Mouse (Mus musculus): ENCODE results near the gene Spata46.

- TF ChIP-seq MYOG (IDR thresholded peaks at IDR 0.05; ENCODE audit: control insufficient read depth, extremely low read depth, insufficient read length) (no peak), CTCF (IDR thresholded peaks at IDR 0.05; ENCODE audit: control insufficient read depth, insufficient read depth, insufficient read length) (no peak), FOSL1 (IDR thresholded peaks at IDR 0.05; ENCODE audit: insufficient read depth, low read length, poor library complexity, severe bottlenecking) (no peak), MAX (IDR thresholded peaks at IDR 0.05) (no peak)
Observed at GRCm38 (mm10) chr1:170322046-170322445, 13.4 kb downstream of the Spata46 start.
